Mouse (Mus musculus) T-helper 1 cell (primary cell): ENCODE results near the gene Plcb2.

ENCODE experiments used
- in situ Hi-C: fragments of 300-600 bp; cut with MboI, MseI; formaldehyde crosslinking; loops from one replicate; pipeline ENCODE4 v1.15.1; 2025; ENCODE audit warnings: high pct_unique_total_duplicates

Plcb2 gene

GRCm38 (mm10) chr2:118659493-118659892, 68.7 kb downstream of the Plcb2 start:
- in situ Hi-C loops = no loop called here

- in situ Hi-C loops = no loop called here
These were observed 69.2 kb downstream of the Plcb2 start for GRCm38 (mm10) chr2:118659077-118659476.

GRCm38 (mm10) chr2:118658457-118658856, 69.8 kb downstream of the Plcb2 start:
- in situ Hi-C loops = no loop called here
